Mouse (Mus musculus) adrenal gland, adult (tissue): ENCODE measurements around the gene Npl.

ENCODE experiments used
- DNase-seq, 2 experiments: peaks; one replicate each; pipeline ENCODE4 v3.0.0; 2022 to 2023; ENCODE audit warnings: low spot score in 1 of 2; ENCODE audit not compliant: inconsistent age in 2 of 2

Npl gene

DNA sequence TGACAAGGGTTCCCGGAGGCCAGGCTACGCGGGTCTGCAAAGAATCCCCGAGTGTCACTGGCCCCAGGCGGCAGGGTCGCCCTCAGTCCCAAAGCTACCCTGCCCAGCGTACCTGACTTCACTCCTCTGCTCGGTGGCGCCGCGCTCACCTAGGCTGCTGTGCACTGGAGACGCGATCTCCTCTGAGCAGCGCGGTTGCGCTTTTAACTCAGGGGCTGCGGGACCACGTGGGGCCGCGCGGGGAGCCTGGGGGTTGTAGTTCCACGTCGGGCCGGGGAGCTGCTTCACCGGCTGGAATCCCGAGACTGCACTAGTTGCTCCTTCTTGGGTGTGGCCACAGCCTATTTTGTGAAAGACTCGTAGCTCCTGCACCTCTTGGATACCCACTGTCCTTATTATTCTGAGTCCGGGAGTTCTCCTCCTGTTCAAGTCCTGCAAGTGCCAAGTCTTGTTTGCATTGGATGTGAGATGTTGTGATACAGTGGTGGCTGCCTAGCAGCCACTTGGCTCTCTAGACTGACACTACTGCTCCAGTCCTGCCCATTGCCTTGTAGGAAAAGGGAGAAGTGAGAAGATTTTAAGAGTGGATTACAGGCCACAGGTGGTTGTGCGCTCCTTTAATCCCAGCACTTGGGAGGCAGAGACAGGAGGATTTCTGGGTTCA, at the start of gene Npl:
Npl (minus strand) TSS at position 510 of the 664 bp plus-strand sequence.
- peak; percentile 79 to 90 for DNase-seq

DNA sequence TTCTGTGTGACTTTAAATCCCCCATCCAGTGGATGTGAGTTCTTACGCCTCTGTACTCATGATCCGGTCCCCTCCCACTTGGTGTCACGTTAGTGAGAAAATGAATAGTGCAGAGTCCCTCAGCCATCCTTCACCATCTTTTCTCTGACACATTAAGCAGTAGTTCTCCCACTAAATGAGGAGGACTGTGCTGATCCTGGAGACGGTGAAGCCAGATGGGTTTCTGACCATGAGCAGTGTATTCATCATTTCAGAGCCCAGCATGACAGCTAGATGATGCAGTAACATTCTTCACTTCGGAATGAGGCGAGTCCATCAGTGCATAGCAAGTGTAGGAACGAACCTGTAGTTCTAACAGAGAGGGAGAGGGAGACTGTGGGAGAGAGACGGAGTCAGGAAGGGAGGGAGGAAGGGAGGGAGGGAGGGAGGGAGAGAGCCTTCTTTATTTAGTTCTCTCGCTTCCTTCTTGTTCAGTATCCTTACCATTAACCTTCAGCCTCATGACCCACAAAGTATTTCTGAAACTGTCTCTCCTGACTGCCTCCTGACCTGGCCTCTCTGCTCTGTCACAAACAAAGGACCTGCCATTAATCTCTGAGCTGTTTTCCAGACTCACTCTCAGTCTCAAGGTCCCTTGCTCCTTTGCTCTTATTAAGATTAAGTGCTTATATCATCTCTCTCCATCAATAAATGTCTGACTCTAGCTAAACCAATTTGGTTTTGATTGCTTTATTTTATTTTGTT, 49.6 kb upstream of the Npl start:
- peak; percentile 22 to 76 for DNase-seq

DNA sequence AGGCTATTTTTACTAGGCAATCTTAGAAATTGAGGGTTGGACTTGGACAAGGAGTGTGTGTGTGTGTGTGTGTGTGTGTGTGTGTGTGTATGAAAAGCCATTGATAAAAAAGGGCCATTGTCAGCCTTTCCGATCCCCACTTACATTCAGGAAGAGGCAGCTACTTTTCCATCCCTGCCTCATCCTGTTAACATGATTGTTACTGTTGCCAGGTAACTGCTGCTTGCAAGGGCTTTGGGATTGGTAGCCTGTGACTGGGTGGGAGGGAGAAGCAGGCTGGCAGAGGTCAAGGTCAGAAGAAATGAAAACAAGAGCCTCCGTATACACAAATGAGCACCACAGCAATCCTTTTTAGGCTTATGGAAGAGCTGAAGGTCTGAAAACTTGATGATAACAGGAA, 48.9 kb upstream of the Npl start:
- DNase-seq = peak in 1 of 2 experiments; percentile 62

DNA sequence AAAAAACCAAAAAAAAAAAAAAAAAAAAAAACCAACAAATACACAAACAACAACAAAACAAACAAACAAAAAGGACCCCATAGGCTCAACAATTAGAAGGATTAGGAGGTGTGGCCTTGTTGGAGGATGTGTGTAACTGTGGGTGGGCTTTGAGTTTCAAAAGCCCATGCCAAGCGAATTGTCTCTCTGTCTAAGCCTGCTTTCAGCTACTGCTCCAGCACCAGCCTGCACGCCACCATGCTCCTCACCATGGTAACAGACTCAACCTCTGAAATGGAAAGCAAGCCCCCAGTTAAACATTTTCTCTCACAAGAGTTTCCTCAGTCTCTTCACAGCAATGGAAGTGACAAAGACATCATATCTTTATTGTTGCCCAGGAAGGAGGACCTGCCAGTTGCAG, 43.8 kb upstream of the Npl start:
- no peak for DNase-seq

DNA sequence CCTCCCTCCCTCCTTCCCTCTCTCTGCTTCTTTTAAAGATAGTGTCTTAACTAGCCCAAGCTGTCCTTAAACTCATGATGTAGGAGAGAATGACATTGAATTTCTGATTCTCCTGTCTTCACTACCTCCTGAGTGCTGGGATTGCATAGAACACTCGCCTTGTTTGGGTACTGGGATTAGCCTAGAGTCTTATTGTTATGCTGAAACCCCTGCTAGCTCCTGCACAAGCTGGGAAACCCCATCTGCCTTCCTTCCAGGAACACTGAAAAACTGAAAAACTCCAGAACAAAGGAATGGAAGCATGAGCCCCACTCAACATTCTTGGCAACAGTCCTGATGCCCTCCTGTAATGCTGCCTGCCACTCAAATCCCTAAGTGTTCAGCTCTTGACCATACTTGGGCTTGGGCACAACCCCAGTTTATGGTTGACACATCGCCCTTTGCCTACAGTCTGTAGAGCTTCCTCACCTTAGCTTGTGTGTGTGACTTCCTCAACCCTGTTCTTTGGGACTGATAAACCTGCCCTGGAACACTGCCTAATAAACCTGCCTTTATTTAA, 40.4 kb upstream of the Npl start:
- no peak for DNase-seq

DNA sequence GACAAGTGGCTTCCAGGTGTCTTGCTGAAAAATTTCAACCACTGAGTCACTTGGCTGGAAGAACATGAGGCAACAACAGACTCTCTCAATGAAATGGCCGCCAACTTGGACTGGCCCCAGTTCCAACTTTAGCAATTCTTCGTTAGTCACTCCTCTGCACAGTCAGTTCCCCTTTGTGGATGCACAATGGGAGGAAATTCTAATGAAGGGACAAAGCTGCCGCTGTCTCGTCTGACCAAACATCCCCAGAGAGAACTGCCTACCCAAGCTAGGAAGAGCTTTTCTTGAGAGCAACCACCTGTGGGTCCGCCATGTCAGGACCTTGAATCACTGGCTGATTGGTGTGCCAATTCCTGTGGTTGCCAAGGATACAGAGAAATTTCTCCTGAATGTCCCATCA, 38.1 kb upstream of the Npl start:
- DNase-seq = no peak

DNA sequence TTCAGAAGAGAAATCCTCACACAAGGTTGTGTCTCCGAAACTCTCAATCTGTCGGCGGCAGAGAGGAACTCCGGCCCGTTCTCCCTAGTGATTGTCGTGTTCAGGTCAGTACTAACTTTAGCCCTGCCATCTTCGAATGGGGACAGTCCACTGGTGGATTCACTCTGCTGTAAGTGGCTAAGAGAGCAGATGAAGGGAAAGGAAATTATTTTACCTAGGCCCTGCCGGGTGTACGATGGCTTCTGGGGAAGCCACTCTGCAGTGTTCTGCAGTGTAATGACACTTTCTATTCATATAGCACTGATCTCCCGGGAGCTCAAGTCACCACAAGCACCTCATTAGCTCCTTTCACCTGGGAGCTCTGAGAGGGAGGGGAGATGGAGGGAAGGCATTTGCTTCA, 37.0 kb upstream of the Npl start:
- DNase-seq = no peak

DNA sequence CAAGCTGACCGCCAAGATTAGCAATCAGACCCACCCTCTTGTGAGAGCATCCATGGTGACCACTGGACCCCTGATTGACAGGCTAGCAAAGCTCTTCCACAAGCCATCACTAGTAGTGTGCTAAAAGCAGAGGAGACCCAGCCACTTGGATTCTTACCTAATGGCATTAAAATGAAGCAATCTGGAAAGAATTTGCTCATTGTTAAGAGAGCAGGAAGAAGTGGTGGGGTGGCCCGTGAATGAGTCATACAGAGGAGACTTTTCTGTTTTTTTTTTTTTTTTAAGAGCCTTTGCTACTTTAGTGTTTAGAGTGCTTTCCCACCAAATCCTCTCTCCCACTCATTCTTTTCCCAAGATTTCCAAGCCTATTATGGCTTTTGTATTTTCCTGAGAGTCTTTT, 35.9 kb upstream of the Npl start:
- DNase-seq = no peak

DNA sequence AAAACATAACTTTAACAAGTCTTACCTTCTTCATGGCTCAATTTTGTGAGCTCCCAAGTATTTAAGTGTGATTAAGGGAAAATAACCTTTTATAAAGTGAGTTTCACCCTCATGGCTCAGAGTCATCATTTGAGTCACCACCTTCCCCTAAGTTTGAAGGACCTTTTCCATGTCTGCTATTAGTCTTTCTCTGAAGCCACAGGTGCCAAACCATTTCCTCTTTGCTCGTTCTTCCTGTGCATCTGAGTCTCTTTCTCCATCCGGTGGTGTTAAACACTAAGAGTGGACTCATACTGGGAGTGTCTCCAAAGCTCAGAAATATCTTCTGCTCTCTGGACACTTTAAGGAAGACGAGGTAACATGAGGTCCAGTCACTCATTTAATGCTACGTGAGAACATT, 33.3 kb upstream of the Npl start:
- DNase-seq = peak in 1 of 2 experiments; percentile 64

DNA sequence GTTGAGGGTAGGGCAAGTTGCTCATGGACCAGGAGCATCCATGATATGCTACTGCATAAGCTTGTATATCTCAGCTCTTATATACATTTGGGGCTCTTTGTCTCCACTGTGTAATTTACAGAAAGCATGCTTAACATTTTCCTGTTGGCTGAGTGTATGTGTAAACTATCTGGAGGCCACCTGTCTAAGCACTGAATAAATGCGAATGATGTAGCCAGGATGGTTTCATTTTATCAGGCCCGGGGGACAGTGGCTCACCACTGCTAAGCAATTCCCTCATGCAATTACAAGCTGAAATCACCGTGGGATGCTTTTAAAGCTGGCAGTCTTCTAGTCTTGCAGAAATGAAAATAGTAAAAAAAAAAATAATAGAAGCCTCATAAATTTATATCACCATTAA, 24.9 kb upstream of the Npl start:
- DNase-seq = no peak

DNA sequence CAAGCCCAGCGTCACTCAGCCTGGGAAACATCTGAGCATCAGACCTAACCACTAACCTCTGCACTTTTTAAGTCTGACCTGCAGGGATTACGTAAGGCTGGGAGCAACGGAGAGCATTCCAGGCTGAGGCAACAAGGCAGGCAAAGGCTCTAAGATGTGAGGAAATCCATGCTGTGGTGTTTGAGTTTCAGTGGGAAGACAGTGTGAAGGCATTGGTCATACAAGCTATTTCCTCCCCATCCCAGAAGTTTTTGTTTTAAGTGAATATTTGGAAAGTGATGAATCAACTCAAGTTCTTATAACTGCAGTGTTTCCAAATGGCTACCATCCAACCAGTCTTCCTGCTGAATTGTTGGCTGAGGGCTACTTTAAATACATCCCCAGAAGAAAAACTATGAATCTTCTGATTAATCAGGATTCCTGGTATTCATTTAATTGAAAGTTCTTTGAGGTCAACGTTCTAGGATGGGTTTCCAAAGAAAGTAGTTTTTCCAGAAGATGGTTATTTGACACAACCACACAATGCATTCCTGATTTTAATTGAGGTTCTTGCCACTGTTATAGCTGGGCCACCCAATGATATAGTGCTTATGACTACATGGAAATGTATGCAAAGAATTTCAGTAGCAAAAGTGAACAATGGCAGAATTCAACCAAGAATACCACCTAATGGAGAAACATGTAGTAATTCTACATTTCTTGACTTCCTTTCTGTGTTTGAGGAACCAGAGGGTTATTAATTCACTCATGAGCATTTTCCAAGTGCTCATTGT, 22.6 kb upstream of the Npl start:
- DNase-seq = no peak

DNA sequence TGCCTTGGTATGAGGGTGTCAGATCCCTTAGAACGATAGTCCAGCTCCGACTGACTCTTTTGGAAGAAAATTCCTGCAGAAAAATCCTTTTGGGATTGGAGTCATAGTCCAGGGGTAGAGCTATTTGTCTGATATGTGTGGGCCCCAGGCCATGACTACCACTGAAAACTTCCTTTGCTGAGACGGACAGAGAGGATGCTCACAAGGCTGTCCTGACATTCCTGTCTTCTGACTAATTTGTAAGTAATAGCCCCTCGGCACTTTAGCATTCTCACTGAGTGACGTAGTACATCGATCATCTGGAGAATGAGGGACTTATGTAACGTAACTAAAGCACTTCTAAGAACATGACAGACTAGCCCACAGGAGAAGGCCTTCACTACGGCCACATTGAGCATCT, 15.9 kb upstream of the Npl start:
- peak in 1 of 2 experiments; percentile 47 for DNase-seq

DNA sequence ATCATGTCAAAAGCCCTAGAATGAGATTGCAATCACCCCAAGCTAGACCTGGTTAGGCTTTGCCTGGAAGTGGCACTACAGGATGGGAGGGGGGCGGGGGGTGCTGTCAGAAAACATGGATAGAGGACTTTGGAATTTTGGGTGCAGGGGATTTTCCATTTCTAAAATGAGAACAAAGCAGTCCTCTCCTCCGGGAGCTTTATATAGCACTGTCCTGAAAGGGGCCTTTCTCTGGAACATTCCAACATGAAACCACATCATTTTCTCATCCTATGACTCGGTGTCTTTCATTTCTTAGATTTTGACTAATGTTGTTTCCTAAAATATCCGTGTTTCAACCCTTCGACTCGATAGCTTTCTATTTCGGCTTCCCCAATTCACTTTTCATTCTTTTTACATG, 14.9 kb upstream of the Npl start:
- no peak for DNase-seq

DNA sequence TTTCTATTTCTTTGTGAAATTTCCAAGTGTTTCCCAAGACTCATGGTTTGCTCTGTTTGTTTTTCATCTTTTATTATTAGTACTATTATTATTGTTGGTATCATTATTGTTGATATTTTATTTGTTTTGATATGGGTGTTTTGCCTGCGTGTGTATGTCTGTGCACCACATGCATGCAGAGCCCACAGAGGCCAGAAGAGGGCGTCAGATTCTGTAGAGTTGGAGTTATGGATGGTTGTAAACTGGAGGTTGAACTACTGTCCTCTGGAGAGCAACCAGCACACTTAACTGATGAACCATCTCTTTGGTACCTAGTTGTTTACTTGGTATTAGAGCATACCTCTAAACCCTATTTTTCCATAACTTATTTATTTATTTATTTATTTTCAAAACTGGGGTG, 13.8 kb upstream of the Npl start:
- DNase-seq = no peak

DNA sequence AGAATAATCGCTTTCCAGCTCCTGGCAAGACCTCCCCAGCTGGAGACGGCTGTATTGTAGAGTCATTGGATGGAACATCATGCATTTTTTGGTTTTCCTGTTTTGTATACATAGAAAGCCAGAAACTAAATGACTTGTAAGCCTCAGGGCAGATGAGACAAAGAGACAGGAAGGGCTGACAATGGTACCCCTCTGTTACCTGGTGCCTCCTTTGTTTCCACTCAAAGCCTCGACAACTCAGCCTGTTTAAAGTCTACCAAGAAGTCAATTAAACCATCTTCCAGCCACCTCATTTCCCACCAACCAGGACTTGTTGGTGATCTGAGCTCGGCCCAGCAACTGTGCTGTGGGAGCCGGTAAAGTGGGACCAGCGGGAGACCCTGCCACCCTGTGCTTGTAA, 11.0 kb upstream of the Npl start:
- DNase-seq = no peak

DNA sequence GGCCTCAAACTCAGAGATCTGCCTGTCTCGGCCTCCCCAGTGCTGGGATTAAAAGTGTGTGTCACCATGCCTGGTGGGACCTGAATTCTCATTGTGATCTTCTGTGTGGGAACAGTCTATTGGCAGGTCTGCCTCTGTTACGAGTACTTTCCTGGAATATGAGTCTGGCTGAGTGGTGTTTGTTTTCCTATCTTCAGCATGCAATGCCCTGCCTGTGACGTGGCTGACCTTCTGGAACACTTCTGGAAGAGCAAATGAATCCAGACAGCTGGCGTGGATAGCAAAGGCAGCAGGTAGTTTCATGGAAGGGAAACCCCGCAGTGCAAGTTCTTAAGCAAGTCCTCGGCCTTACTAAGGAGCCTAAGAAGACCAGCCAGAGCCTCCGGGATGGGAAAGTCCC, 9.9 kb upstream of the Npl start:
- peak in 1 of 2 experiments; percentile 69 for DNase-seq

DNA sequence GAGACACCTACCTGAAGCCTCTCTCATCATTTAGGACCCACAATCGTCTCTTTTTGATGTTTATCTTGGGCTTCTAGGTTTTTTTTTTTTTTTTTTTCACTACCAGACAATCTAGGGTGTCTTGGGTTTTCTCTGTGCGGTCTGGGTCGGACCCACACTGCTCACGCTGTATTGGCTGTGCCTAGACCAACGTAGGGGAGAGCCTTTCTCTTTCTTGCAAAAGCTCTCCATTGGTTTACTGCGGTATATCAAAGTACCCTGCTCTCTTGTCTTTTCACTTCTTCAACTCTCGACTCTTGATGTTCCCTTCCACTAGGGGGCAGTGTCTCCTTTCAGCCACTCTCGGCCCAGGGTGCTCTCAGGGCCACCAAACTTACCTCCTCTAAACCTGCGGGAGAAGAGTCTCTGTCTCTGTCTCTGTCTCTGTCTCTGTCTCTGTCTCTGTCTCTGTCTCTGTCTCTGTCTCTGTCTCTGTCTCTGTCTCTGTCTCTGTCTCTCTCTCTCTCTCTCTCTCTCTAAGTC, 9.3 kb upstream of the Npl start:
- DNase-seq = peak; percentile 68 to 93

DNA sequence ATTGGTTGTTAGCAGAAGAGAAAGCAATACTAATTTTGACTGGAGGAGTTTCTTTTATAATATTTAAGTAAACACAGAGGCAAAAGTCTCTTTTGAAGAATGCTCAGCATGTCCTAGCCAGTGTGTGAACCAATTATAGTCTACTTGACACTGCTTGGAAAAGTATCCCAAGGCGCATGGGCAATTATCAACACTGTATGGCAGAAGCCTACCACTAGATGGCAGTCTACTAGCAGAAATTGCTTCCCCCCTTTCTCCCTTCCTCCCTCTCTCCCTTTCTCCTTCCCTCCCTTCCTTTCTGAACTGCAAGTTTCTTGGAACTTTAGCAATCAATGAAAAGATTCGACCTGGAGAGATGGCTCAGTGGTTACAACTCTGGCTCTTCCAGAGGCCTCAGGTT, 7.1 kb upstream of the Npl start:
- DNase-seq = peak; percentile 31 to 81

DNA sequence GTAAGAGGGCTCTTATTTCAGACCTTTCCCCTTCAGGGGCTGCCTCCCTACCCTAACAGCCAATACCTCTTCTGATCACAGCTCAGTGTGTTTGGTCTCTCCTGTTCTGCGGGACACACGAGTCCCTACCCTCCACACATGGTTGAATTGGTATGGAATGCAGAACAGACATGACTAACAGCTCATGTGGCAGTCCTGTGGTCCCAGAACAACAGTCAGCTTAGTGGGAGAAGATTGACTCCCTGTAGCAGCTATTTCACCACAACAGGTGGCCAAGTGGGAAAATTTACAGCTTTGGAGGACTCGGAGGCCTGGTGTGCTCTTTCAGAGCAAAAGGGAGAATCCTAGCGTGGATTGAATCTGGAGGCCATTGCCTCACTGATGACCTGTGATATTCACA, 6.4 kb upstream of the Npl start:
- DNase-seq = no peak

DNA sequence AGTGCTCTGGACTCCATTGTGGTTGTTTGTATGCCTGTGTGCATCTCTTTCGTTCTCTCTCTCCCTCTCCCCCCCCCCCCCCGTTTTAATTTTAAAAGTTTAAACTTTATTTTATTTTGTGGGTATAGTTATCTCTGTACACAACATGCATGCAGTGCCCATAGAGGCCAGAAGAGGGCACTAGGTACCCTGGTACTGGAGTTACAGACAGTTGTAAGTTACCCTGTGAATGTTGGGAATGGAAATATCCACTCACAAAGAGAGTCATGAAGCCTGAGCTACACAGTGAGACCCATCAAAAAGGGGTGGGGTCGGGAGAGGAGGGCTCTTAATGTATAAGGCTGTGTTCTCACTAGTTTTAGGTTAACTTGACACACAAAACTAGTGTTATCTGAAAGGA, 969 bp upstream of the Npl start:
- DNase-seq = peak; percentile 61 to 86

DNA sequence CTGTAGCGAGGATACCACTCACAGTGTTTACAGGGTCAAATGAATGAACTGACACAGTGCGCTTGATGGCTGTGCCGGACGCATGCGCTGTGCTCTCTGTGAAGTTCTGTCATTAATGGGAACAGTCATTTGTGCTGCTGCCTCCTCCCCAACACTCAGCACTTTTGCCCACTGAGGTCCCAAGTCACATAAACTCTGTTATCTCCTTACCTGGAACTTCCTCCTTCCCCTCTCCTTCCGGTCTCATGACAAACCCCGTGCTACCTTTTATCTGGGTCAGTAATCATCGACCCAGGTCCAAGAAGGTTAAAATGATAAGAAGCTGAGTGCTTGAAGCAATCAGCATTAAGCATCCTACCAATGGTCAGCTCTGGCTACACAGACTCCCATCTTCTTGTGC, 2.3 kb downstream of the Npl start:
- no peak for DNase-seq

DNA sequence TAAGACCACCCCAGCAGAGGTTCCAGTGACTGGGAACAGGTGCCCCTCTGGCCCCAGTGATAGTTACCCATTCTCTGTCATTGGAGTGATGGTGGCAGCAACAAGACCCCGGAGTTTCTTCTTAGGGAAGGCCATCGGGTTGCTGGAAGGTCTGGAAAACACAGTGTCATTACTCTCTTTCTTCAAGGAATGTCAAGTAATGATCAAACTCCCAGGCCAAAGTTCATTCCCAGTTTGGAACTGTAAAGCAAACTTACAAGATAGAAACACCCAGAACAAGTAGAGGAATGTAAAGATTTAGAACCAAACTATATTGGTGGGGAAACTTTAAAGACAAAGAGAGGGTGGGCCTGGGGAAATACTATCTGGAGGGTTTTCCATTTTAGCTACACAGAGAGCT, 4.6 kb downstream of the Npl start:
- no peak for DNase-seq
